Mouse (Mus musculus): ENCODE data around the gene Plpp3. TPM values are rescaled to one million over a fixed set of nuclear protein-coding genes. Genes with fewer than 3 reads are reported as not detected.
"Not testable (repeated sequence)": the region's sequence is repeated elsewhere in the genome, so short reads cannot be mapped to it uniquely, and the experiment has no call there.

The Plpp3 gene
- polyA plus RNA-seq, 1 experiment, result 258 TPM

- H3K4me1 ChIP-seq (ENCODE audit: control insufficient read depth, insufficient read depth, low read length), result no peaks in the 10 kb centered on the region
- no peak overlapping the region for H3K27ac ChIP-seq (ENCODE audit: insufficient read depth, low read length)
- no peak overlapping the region for H3K4me3 ChIP-seq (ENCODE audit: insufficient read depth, low read length)
- TF ChIP-seq CTCF (IDR thresholded peaks at IDR 0.05; ENCODE audit: extremely low read depth, insufficient read depth, low read length) (no peak), POLR2A (IDR thresholded peaks at IDR 0.05; ENCODE audit: extremely low read depth, insufficient read depth, low read length) (no peak)
These were observed 104.0 kb downstream of the Plpp3 start for GRCm38 (mm10) chr4:105260893-105261769.

- TF ChIP-seq CTCF (IDR thresholded peaks at IDR 0.05; ENCODE audit: extremely low read depth, insufficient read depth, low read length) (no peak), POLR2A (IDR thresholded peaks at IDR 0.05; ENCODE audit: extremely low read depth, insufficient read depth, low read length) (no peak)
- H3K4me3 ChIP-seq (ENCODE audit: insufficient read depth, low read length), result no peak overlapping the region
These were observed 105.2 kb downstream of the Plpp3 start for GRCm38 (mm10) chr4:105262358-105262757.

DNA sequence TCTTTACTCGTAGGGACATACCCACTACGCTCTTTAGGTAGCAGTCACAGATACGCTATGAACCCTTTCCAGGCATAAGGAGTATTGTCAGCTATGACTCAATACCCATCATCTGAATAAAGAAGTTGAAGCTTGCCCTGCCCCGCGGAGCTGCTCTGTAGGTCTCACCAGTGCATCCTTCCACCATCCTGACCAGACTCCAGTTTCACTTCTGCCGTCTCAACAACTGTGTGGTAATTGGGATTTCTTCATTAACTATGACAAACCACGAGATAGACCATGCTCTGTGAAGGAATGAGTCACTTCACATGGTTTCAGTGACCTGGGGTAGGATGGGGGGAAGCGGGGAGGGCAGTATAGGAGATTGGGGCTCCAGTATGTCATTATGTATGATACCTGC, 106.5 kb downstream of the Plpp3 start:
- Histone ChIP-seq H3K4me1 (ENCODE audit: control insufficient read depth, insufficient read depth, low read length) (no peaks in the 10 kb centered on the region), H3K4me3 (ENCODE audit: insufficient read depth, low read length) (no peak overlapping the region), H3K27ac (ENCODE audit: insufficient read depth, low read length) (no peak overlapping the region)
- TF ChIP-seq CTCF (IDR thresholded peaks at IDR 0.05; ENCODE audit: extremely low read depth, insufficient read depth, low read length) (no peak), POLR2A (IDR thresholded peaks at IDR 0.05; ENCODE audit: extremely low read depth, insufficient read depth, low read length) (no peak)

More at GRCm38 (mm10) chr4:105262358-105262757, 105.2 kb downstream of the Plpp3 start:
- Histone ChIP-seq H3K27ac (ENCODE audit: insufficient read depth, low read length) (no peak overlapping the region), H3K4me1 (ENCODE audit: control insufficient read depth, insufficient read depth, low read length) (no peaks in the 10 kb centered on the region)

- no peak overlapping the region for H3K27ac ChIP-seq (ENCODE audit: insufficient read depth, low read length)
- H3K4me3 ChIP-seq (ENCODE audit: insufficient read depth, low read length), result no peak overlapping the region
- TF ChIP-seq CTCF (IDR thresholded peaks at IDR 0.05; ENCODE audit: extremely low read depth, insufficient read depth, low read length) (no peak), POLR2A (IDR thresholded peaks at IDR 0.05; ENCODE audit: extremely low read depth, insufficient read depth, low read length) (no peak)
- no peaks in the 10 kb centered on the region for H3K4me1 ChIP-seq (ENCODE audit: control insufficient read depth, insufficient read depth, low read length)
These were observed 107.9 kb downstream of the Plpp3 start for GRCm38 (mm10) chr4:105265041-105265440.

DNA sequence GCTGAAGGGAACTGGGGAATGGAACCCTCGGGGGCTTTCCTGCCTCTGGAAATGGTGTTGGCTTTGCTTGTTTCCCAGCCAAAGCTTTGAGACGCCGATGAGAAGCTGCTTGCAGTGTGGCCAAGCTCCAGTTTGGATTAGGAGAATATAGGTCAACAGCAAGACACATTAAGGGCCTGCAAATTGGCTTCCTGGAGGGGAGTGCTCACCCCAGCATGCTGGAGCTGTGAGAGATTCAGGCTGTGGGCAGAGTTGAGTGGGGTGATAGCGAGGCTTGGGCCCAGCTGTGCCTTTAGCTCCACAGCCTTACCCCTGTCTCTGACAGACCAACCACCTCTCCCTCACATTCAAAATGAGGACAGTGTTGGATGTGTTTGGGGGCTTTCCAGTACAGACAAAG, 108.5 kb downstream of the Plpp3 start:
- no peak for TF ChIP-seq POLR2A (IDR thresholded peaks at IDR 0.05; ENCODE audit: extremely low read depth, insufficient read depth, low read length)
- no peak for TF ChIP-seq CTCF (IDR thresholded peaks at IDR 0.05; ENCODE audit: extremely low read depth, insufficient read depth, low read length)
- H3K4me3 ChIP-seq (ENCODE audit: insufficient read depth, low read length), result no peak overlapping the region
- H3K4me1 ChIP-seq (ENCODE audit: control insufficient read depth, insufficient read depth, low read length), result no peaks in the 10 kb centered on the region
- no peak overlapping the region for H3K27ac ChIP-seq (ENCODE audit: insufficient read depth, low read length)

- H3K4me1 ChIP-seq (ENCODE audit: control insufficient read depth, insufficient read depth, low read length), result no peaks in the 10 kb centered on the region
- no peak for TF ChIP-seq POLR2A (IDR thresholded peaks at IDR 0.05; ENCODE audit: extremely low read depth, insufficient read depth, low read length)
- TF ChIP-seq CTCF (IDR thresholded peaks at IDR 0.05; ENCODE audit: extremely low read depth, insufficient read depth, low read length), result no peak
- H3K4me3 ChIP-seq (ENCODE audit: insufficient read depth, low read length), result no peak overlapping the region
- no peak overlapping the region for H3K27ac ChIP-seq (ENCODE audit: insufficient read depth, low read length)
These were observed 111.1 kb downstream of the Plpp3 start for GRCm38 (mm10) chr4:105268202-105268730.

DNA sequence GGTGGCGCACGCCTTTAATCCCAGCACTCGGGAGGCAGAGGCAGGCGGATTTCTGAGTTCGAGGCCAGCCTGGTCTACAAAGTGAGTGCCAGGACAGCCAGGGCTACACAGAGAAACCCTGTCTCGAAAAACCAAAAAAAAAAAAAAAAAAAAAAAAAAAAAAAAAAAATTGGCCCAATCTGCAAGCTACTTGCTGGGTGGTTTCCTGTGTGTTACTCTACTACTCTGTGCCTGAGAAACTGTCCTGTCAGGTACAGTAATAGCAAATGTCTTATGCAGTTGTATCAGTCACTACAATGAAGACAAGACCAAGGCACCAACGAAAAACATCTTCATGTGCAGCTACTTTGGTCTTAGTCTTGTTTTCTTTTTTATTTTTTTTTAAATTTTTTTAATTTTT, 112.3 kb downstream of the Plpp3 start:
- not testable (repeated sequence) for H3K27ac ChIP-seq (ENCODE audit: insufficient read depth, low read length); H3K4me1 ChIP-seq (ENCODE audit: control insufficient read depth, insufficient read depth, low read length); H3K4me3 ChIP-seq (ENCODE audit: insufficient read depth, low read length)

DNA sequence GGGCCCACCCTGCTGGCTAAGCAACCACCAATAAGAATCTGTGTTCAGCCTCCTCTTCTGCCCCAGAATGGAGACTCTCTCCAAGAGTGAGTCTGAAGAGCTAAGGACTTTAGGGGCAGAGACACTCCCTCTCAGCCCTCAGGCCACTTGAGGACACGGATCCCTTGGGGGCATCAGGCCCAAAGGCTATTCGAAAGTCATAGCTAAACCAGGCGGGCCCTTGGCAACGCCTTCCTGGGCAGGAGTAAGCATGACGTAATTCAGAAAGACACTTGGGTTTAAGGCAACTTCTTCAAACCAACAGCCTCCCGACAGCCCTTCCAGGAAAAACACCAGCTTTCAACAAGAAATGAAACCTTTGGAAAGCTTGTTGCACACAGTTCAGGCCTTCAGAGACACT, 114.0 kb downstream of the Plpp3 start:
- no peak overlapping the region for H3K27ac ChIP-seq (ENCODE audit: insufficient read depth, low read length)
- no peak overlapping the region for H3K4me3 ChIP-seq (ENCODE audit: insufficient read depth, low read length)
- H3K4me1 ChIP-seq (ENCODE audit: control insufficient read depth, insufficient read depth, low read length), result no peaks in the 10 kb centered on the region
- TF ChIP-seq POLR2A (IDR thresholded peaks at IDR 0.05; ENCODE audit: extremely low read depth, insufficient read depth, low read length), result no peak
- no peak for TF ChIP-seq CTCF (IDR thresholded peaks at IDR 0.05; ENCODE audit: extremely low read depth, insufficient read depth, low read length)

- H3K27ac ChIP-seq (ENCODE audit: insufficient read depth, low read length), result no peak overlapping the region
- H3K4me1 ChIP-seq (ENCODE audit: control insufficient read depth, insufficient read depth, low read length), result no peaks in the 10 kb centered on the region
- TF ChIP-seq POLR2A (IDR thresholded peaks at IDR 0.05; ENCODE audit: extremely low read depth, insufficient read depth, low read length), result no peak
- TF ChIP-seq CTCF (IDR thresholded peaks at IDR 0.05; ENCODE audit: extremely low read depth, insufficient read depth, low read length), result no peak
- no peak overlapping the region for H3K4me3 ChIP-seq (ENCODE audit: insufficient read depth, low read length)
These were observed 115.9 kb downstream of the Plpp3 start for GRCm38 (mm10) chr4:105273034-105273433.

DNA sequence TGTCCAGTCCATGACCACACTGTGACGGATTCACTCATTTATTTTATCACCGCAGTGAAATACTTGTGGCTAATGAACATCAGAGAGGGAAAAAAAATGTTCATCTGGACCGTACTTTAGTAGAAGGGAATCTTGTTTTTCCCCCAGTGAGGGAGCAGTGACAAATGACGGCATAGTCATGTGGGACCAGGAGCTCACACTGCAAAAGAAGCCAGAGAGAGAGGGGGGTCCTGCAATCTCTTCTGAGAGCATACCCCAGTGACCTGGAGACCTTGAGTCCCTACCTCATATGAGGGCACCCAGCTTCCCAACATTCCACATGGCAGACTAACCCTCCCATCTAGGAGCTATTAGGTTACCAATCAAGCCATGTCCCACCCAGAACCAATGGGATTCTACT, 116.3 kb downstream of the Plpp3 start:
- no peaks in the 10 kb centered on the region for H3K4me1 ChIP-seq (ENCODE audit: control insufficient read depth, insufficient read depth, low read length)
- H3K4me3 ChIP-seq (ENCODE audit: insufficient read depth, low read length), result no peak overlapping the region
- TF ChIP-seq POLR2A (IDR thresholded peaks at IDR 0.05; ENCODE audit: extremely low read depth, insufficient read depth, low read length) (no peak), CTCF (IDR thresholded peaks at IDR 0.05; ENCODE audit: extremely low read depth, insufficient read depth, low read length) (no peak)
- no peak overlapping the region for H3K27ac ChIP-seq (ENCODE audit: insufficient read depth, low read length)
